Mouse (Mus musculus) bone marrow, adult 2 months (tissue): ENCODE results near the gene Ywhab.

Experiments used
- CTCF ChIP-seq: fragments of 200-500 bp; IDR thresholded peaks from 2 replicates; pipeline ENCODE4 v1.5.1; 2011; ENCODE audit warnings: low read length, control low read depth; ENCODE audit not compliant: control insufficient read depth, insufficient read depth
- POLR2A ChIP-seq: fragments of 200-500 bp; IDR thresholded peaks from 2 replicates; pipeline ENCODE4 v1.6.1; 2011; ENCODE audit warnings: low read depth, mild to moderate bottlenecking, control low read depth, low read length, borderline replicate concordance; ENCODE audit not compliant: control insufficient read depth

DNA sequence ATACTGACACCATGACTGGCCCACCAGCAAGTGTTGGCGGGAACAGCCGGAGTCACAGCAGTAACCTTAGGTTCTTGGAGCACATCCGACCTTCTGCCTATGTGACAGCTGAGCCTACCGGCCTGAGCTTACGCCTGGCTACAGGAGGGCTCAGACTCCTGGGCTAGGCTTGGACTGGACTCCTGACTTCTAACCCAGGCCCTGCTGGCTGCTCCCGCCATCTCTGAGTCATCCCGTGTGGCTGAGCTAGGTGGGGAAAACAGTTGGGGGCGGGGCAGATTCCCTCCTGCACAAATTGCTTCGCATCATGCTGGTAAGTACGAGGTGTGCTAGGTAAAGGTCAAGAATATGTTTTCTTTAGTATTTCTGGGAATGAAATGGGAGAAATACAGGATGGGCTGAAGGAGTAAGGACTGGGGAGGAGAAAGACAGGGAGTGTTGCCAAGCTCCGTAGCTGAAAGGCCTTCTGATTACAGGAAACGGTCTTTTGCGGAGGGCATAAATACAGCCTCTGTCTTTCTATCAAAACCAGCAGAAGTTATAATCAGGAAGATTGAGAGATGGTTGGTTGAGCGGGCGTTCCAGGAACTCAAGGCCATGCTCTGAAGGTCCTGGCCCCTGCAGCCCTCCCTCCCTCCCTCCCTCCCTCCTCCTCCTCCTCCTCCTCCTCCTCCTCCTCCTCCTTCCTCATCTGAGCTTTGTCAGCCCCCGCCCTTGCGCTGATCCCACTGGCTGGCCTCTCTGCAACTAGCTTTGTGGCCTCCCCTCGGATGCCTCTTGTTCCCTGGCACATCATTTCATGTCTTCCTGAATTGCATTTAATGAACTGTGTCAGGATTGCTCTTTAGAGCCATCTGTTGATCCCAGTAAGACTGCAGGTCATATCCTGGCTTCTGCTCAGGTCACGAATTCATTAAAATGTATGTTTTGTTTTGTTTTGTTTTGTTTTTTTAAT, 29.9 kb upstream of the Ywhab start:
- TF ChIP-seq POLR2A (no peak), CTCF (no peak)
